Mouse (Mus musculus) ovary, postnatal 36 days (tissue): ENCODE results near the gene Prpf4.

Experiments used
- DNase-seq: peaks from one replicate; pipeline ENCODE4 v3.0.0; 2022; ENCODE audit warnings: low spot score, mixed read lengths

Gene Prpf4

DNA sequence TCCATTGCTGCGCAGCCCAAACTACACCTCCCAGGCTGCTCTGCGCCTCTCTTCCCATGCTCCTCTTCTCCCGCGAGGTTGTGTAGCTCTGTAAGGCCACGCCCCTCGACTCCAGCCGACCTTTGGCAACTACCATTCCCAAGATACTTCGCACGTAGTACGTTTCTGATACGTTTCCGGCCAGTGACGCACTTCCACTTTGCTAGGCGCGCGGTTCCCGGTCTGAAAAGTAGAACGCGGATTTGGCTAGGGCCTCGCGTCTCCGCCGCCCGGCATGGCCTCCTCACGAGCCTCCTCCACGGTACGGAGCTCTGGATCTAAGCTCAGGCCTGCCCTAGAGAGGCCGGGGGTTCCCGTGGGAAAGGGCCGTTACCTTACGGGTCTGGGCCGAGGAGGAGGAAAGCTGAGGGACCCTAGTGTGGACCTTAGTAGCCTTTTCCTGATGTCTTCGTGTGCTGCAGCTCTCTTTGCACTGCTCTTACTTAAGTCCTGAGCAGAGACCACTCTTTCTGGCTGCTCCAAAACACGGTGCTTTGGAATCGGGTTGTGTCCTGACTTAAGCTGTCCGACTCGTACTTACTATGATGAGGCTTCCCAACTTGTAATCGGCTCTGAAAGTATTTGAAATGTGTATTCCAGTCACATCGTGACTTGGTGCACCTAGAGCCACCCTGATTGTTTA, at the start of gene Prpf4, which contains the start of gene Cdc26:
Prpf4 (plus strand) TSS at position 197 of the 682 bp plus-strand sequence.
Cdc26 (minus strand) TSS at position 42 of the 682 bp plus-strand sequence.
- DNase-seq: peak; percentile 94

- no peak for DNase-seq
Observed at GRCm38 (mm10) chr4:62359256-62359775, 49.3 kb upstream of the Prpf4 start.

- DNase-seq: peak; percentile 92
Observed at GRCm38 (mm10) chr4:62360088-62360804, 48.4 kb upstream of the Prpf4 start, which contains the start of the genes Fkbp15 and Slc31a1. Fkbp15 (minus strand) TSS chr4:62360548. Slc31a1 (plus strand) TSS chr4:62360727.

GRCm38 (mm10) chr4:62360805-62361455, 47.7 kb upstream of the Prpf4 start:
- no peak for DNase-seq

- DNase-seq: no peak
Observed at GRCm38 (mm10) chr4:62361571-62361970, 47.0 kb upstream of the Prpf4 start.

- DNase-seq: no peak
Observed at GRCm38 (mm10) chr4:62361997-62362396, 46.6 kb upstream of the Prpf4 start.

- no peak for DNase-seq
Observed at GRCm38 (mm10) chr4:62362437-62362836, 46.2 kb upstream of the Prpf4 start.

- DNase-seq: no peak
Observed at GRCm38 (mm10) chr4:62364299-62364698, 44.3 kb upstream of the Prpf4 start.

- no peak for DNase-seq
Observed at GRCm38 (mm10) chr4:62366291-62366690, 42.3 kb upstream of the Prpf4 start.

GRCm38 (mm10) chr4:62367586-62367985, 41.0 kb upstream of the Prpf4 start:
- DNase-seq: no peak

DNA sequence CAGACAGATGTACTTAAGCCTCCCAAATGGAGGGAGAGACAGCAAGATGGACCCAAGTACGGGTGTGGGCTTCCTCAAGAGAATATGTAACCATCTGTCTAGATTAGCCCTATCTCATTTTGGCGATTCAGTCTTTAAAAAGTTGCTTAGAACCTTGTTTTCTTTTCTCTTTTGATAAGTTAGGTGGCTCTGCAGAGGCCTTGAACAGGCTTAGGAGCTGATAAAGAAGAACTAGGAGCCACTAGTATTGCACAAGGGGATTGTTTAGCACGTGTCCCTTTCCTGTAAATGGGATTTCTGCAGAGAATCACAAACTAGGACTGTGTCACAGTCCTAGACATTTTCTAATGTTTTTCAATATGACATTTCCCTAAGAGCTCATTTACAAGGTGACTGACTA, 39.5 kb upstream of the Prpf4 start:
- no peak for DNase-seq

DNA sequence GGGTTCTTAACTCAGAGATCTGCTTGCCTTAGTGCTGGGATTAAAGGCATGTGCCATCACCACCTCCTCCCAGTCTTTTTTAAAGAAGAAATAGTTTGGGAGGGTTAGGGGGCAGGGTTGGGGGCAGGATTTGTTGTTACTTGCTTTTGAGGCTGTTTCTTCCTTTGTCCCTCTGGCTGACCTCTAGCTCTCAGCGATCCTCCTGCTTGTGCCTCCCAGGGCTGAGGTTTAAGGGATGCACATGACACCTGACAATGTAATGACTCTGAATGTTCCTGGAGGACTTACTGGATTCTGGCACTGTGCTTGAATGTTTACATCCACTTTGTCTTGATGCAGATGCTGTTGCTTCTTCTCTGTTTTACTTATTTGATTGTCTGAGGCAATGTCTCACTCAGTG, 36.2 kb upstream of the Prpf4 start:
- DNase-seq: no peak

GRCm38 (mm10) chr4:62372818-62373520, 35.6 kb upstream of the Prpf4 start:
- no peak for DNase-seq

GRCm38 (mm10) chr4:62373668-62374067, 34.9 kb upstream of the Prpf4 start:
- no peak for DNase-seq

DNA sequence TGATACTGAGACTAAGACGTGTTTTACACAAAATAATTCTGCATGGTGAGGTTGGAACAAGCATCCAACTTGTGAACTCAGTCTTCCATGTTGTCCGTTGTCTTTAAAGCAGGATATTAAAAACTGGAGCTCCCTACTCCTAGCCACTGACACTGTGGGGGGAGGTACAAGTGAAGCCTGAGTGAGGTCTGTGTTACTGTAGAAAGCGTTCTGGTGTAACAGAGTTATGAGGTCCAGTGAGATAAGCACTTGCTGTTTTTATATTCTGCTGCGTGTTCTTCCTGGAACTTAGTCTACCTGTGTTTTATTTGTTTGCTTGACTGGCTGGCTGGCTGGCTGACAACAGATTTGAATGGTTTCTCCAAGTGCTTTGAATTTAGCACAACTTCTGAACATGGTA, 34.3 kb upstream of the Prpf4 start:
- no peak for DNase-seq

DNA sequence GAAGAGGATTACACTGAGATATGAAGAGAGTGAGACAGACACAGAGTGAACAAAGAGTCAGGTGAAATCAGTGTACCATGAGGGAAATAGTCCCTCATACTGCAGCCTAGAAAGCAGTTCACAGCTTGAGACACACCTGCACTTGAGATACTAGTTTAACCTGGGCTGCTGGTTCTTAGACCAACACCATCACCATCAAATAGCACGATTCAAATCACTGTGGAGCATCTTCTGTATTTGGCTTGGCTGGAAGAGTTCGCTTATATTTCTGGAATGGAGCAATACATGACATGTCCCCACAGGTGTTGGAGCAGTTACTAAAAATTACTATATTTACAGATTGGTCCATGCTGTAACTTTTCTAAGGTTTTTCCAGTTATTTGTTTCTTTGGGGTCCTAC, 32.5 kb upstream of the Prpf4 start:
- DNase-seq: no peak

DNA sequence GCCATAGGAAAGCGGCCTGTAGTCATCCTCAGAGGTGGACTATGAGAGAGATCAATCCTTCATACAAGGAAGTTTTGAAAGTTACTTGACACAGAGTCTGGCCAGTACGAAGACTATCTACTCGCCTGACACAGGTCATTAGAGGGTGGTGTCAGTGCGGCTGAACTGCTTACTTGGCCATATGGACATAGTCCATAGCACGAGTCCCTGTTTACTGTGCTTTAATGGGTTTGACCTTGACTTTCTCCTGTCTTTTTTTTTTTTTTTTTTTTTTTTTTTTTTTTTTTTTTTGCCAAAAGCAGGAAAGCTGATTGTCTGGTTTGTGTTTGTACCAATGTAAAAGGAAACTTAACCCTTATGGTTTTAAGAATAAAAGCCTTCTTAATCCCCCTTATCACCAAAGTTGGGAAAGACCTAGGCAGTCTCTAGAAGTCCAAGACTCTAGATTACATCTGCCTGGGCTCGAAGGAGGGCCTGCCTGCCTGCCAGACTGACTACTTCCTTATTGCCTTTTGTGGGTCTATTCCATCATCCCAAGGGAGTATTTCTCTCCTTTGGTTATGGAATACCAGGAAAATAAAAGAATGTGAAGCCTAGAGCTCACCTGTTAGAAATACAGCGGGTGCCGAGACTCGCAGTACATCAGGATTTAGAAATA, 28.7 kb upstream of the Prpf4 start:
- DNase-seq: no peak

DNA sequence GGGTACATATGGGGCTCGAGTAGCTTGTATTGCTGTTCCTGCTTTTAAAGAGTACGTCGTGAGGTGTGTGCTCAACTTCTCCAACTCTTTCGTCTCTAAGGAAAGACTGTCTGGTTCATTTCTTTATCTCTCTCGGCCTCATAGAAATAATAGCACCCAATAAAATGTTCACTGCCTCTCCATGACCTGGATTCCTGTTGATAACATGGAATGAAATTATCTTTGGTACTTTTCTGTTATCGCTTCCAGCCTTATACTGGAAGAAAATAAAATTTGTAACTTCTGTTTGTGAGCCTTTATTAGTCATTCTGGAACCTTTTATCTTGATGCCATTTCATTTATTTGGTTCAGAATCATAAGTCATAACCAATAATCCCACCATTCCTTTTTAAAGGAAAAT, 25.4 kb upstream of the Prpf4 start:
- no peak for DNase-seq

DNA sequence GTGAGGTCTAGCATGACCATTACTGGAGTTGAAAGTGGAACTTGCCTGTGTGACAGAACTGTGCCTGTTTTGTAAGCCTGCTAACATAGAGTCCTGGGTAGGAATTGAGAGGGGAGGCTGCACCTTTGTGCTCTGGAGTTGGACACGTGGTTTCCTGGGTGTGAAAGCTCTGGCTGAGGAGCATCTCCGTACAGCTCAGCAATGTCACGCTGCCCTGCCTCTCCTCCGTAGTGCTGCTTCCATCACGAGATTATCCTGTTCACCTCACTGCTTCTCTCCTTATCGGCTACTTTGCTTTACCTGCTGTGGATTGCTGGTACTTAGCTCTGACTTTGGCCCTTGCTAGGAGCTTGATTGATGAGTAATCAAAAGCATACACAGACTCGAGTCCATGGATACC, 24.8 kb upstream of the Prpf4 start:
- no peak for DNase-seq

- DNase-seq: no peak
Observed at GRCm38 (mm10) chr4:62384159-62384558, 24.4 kb upstream of the Prpf4 start.

DNA sequence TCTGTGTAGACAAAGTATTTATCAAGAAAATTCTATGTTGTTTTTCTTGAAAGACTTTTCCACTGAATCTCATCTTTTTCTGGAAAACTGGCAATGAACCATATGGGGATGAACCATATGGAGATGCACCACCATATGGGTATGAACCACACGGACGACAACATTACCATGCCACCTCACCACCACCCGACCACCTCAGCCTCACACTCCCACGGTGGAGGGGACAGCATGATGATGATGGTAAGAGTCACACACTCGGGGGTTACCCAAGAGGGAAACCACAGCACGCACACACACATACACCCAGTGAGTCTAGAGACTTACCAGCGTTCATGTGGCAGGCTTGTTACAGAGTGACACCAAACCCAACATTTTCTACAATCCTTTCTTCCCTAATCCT, 23.2 kb upstream of the Prpf4 start:
- no peak for DNase-seq
